Mouse (Mus musculus) liver, embryonic 14.5 days (tissue): ENCODE measurements around the gene Lrrc27. TPM values are rescaled to one million over a fixed set of nuclear protein-coding genes. Genes with fewer than 3 reads are reported as not detected.

Experiments used
- ATAC-seq: fragments of 200-750 bp; cut with Nextera tagmentation; 2 replicates; pipeline ENCODE4 v1.8.0; 2017; ENCODE audit warnings: moderate number of reproducible peaks, mild to moderate bottlenecking, moderate library complexity; ENCODE audit not compliant: insufficient read depth
- DNase-seq, 3 experiments: peaks; one replicate each; pipeline ENCODE4 v3.0.0-alpha.2; 2012 to 2013; ENCODE audit warnings: low read depth in 3 of 3, low spot score in 3 of 3
- H3K27ac ChIP-seq: fragments of 300-500 bp; sonication (generic); 2 replicates; pipeline ENCODE4 v1.5.1; 2014; ENCODE audit warnings: moderate library complexity, mild to moderate bottlenecking, control low read depth, inconsistent platforms
- H3K27me3 ChIP-seq: fragments of 300-500 bp; sonication (generic); 2 replicates; pipeline ENCODE4 v1.6.1; 2014; ENCODE audit warnings: mild to moderate bottlenecking, low read length, moderate library complexity; ENCODE audit not compliant: control insufficient read depth, insufficient read depth
- H3K36me3 ChIP-seq: fragments of 300-500 bp; sonication (generic); replicated peaks from 2 replicates; pipeline ENCODE4 v1.6.1; 2014; ENCODE audit warnings: low read depth; ENCODE audit not compliant: control insufficient read depth, insufficient read depth
- H3K4me1 ChIP-seq, 2 experiments: fragments of 200-500 bp in 1 of 2; fragments of 300-500 bp in 1 of 2; sonication (generic) in 1 of 2; replicated peaks; 2 replicates each; pipeline ENCODE4 v1.6.1; 2012 to 2014; ENCODE audit warnings: antibody characterized with exemption in 1 of 2, inconsistent platforms in 1 of 2, low read length in 1 of 2; ENCODE audit not compliant: control insufficient read depth in 2 of 2, insufficient read depth in 2 of 2
- H3K4me2 ChIP-seq: fragments of 300-500 bp; sonication (generic); 2 replicates; pipeline ENCODE4 v1.6.1; 2014; ENCODE audit warnings: low read depth, mild to moderate bottlenecking, control low read depth, moderate library complexity
- H3K4me3 ChIP-seq, 2 experiments: fragments of 200-500 bp in 1 of 2; fragments of 300-500 bp in 1 of 2; sonication (generic) in 1 of 2; 2 replicates each; pipeline ENCODE4 v1.5.1; 2012 to 2014; ENCODE audit warnings: low read depth in 2 of 2, low read length in 2 of 2, mild to moderate bottlenecking in 2 of 2, control low read depth in 1 of 2, inconsistent platforms in 1 of 2, moderate library complexity in 1 of 2; ENCODE audit not compliant: insufficient read depth in 1 of 2
- H3K9ac ChIP-seq: fragments of 300-500 bp; sonication (generic); replicated peaks from 2 replicates; pipeline ENCODE4 v1.6.1; 2014; ENCODE audit warnings: mild to moderate bottlenecking, control low read depth, moderate library complexity
- H3K9me3 ChIP-seq: fragments of 300-500 bp; sonication (generic); 2 replicates; pipeline ENCODE4 v1.6.1; 2016; ENCODE audit warnings: low read length, mixed read lengths; ENCODE audit not compliant: control insufficient read depth
- CTCF ChIP-seq: IDR thresholded peaks from 2 replicates; pipeline ENCODE4 v1.5.1; 2016; ENCODE audit warnings: antibody characterized with exemption, low read depth, control low read depth
- EP300 ChIP-seq: IDR thresholded peaks from 2 replicates; pipeline ENCODE4 v1.6.1; 2016; ENCODE audit warnings: antibody characterized with exemption, low read depth
- WGBS: fragments of 180-500 bp; shearing (Covaris S2); extraction: QIAGEN DNeasy Blood & Tissue Kit; methylation state at CpG from one replicate; pipeline ENCODE4 v1.1.7; 2014; ENCODE audit not compliant: insufficient replicate concordance; 5-methylcytosine and 5-hydroxymethylcytosine counted together
- polyA plus RNA-seq, 2 experiments: library from polyadenylated mRNA; depleted of rRNA in 1 of 2; stranded (reverse) in 1 of 2; unstranded in 1 of 2; fragments of >200 nt; fragmentation: Nextera tagmentation in 1 of 2; extraction: Ambion mirVana in 1 of 2; gene quantifications; 2 replicates each; pipeline versions ENCODE4 v1.2.1 to v1.2.3; 2012 to 2014

Gene Lrrc27
- polyA plus RNA-seq, 2 experiments: 0.27 to 0.52 TPM

- DNase-seq (no peak), ATAC-seq (no peak)
- H3K4me3 ChIP-seq: no peak overlapping the region
- no peaks in the 10 kb centered on the region for H3K36me3 ChIP-seq
- TF ChIP-seq CTCF: no peak
- no peak for TF ChIP-seq EP300
- H3K27ac ChIP-seq: no peak overlapping the region
- H3K4me2 ChIP-seq: no peak overlapping the region
- H3K4me1 ChIP-seq: peaks cover 6 to 14% of the 10 kb centered on the region in 2 experiments
- WGBS: 70% methylated on average over 5 of the region's 5 CpGs
- no peak overlapping the region for H3K9ac ChIP-seq
- H3K27me3 ChIP-seq: peaks cover 18% of the 10 kb centered on the region
- no peaks in the 10 kb centered on the region for H3K9me3 ChIP-seq
These were observed 39.1 kb downstream of the Lrrc27 start for GRCm38 (mm10) chr7:139251881-139252301.

- H3K4me2 ChIP-seq: no peak overlapping the region
- TF ChIP-seq CTCF: no peak
- TF ChIP-seq EP300: no peak
These were observed 39.8 kb downstream of the Lrrc27 start for GRCm38 (mm10) chr7:139252566-139252965.

GRCm38 (mm10) chr7:139252986-139253385, 40.2 kb downstream of the Lrrc27 start:
- Histone ChIP-seq H3K4me1 (peaks cover 3 to 12% of the 10 kb centered on the region in 2 experiments; a peak in 3 of 4 replicates), H3K36me3 (no peaks in the 10 kb centered on the region), H3K9me3 (no peaks in the 10 kb centered on the region), H3K9ac (no peak overlapping the region), H3K4me3 (no peak overlapping the region), H3K4me2 (no peak overlapping the region), H3K27me3 (peaks cover 8% of the 10 kb centered on the region), H3K27ac (no peak overlapping the region)
- no peak for DNase-seq
- 34% methylated on average over 9 of the region's 9 CpGs for WGBS
- TF ChIP-seq CTCF: no peak
- no peak for TF ChIP-seq EP300
- no peak for ATAC-seq

More at GRCm38 (mm10) chr7:139252566-139252965, 39.8 kb downstream of the Lrrc27 start:
- Histone ChIP-seq H3K9me3 (no peaks in the 10 kb centered on the region), H3K27ac (no peak overlapping the region), H3K36me3 (no peaks in the 10 kb centered on the region), H3K4me3 (no peak overlapping the region), H3K9ac (no peak overlapping the region), H3K4me1 (peaks cover 6 to 14% of the 10 kb centered on the region in 2 experiments), H3K27me3 (peaks cover 12% of the 10 kb centered on the region)
- no peak for DNase-seq
- no peak for ATAC-seq
- WGBS: 54% methylated on average over 7 of the region's 7 CpGs

GRCm38 (mm10) chr7:139253462-139253861, 40.7 kb downstream of the Lrrc27 start:
- H3K9ac ChIP-seq: no peak overlapping the region
- H3K4me2 ChIP-seq: no peak overlapping the region
- H3K4me1 ChIP-seq: peaks cover 3 to 12% of the 10 kb centered on the region in 2 experiments; a peak in 3 of 4 replicates
- H3K9me3 ChIP-seq: no peaks in the 10 kb centered on the region
- no peak overlapping the region for H3K4me3 ChIP-seq
- TF ChIP-seq CTCF (no peak), EP300 (no peak)
- 10% methylated on average over 3 of the region's 3 CpGs for WGBS
- no peaks in the 10 kb centered on the region for H3K36me3 ChIP-seq
- peaks cover 6% of the 10 kb centered on the region for H3K27me3 ChIP-seq
- DNase-seq: no peak
- no peak overlapping the region for H3K27ac ChIP-seq
- ATAC-seq: no peak

GRCm38 (mm10) chr7:139254626-139255025, 41.8 kb downstream of the Lrrc27 start:
- Histone ChIP-seq H3K4me2 (no peak overlapping the region), H3K9ac (no peak overlapping the region), H3K4me3 (no peak overlapping the region), H3K36me3 (no peaks in the 10 kb centered on the region), H3K27me3 (no peaks in the 10 kb centered on the region), H3K9me3 (no peaks in the 10 kb centered on the region), H3K27ac (no peak overlapping the region), H3K4me1 (peaks cover 0 to 8% of the 10 kb centered on the region in 2 experiments; a peak in 2 of 4 replicates)
- 63% methylated on average over 5 of the region's 5 CpGs for WGBS
- TF ChIP-seq EP300 (no peak), CTCF (no peak)
- ATAC-seq: no peak
- DNase-seq: no peak
